8 mouse cellular contexts compared by ENCODE assay signal in the genomic region with DNA sequence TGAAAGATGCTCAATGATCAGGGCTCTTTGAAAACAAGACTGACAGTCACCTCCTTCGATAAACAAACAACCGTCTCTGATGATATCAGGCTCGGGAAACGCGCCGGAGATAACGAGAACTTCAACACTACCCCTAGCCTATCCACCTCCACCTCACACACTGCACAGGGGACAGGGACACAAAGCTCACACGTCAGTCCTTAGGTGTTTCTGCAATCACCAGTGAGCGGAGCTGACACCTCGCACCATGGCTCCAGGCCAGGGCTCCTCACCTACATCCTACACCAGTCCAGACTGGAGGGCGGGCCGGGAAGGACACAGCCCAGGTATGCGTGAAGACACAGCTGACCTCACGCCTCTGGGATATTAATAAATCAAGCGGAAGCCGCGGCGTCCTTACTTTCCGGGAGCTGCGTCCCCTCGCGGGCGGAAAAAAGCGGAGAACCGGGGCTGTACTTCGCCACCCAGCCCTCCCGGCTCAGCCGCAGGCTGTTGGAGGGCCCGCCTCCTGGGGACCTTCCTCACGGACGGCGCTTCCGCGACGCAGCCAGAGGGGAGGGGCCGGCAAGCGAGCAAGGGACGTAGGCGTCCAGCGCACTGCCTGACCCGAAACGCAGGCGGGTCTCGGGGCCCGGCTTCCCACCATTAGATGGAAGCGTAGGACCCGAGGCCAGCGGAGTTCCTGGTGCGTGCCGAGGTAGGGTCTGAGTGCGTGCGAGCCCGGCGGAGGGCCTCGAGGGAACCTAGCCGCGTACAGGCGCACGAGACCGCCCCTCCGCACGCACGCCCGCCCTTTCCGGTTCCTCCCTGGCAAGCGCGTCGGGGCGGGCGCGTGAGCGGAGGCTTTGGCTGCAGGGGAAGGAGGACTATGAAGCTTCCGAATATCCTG. TPM values are rescaled to one million over a fixed set of nuclear protein-coding genes. Genes with fewer than 3 reads are reported as not detected.
A peak's percentile ranks its signal among the peaks of the same experiment; 100 is the strongest.
DNase-seq lines count a peak whose midpoint lies in the region; ATAC-seq and TF ChIP-seq lines count a peak whose summit lies in the region.

A gene (plus strand): TSS at position 430 of the 889 bp plus-strand sequence.
A gene (minus strand): TSS at position 502 of the 889 bp plus-strand sequence.

- TF ChIP-seq POLR2A in cortical plate, adult 2 months (IDR thresholded peaks at IDR 0.05; ENCODE audit: extremely low read depth, insufficient read depth, low read length) = peak; percentile 53; the same call in 1 of the 2 replicates

- TF ChIP-seq CTCF in cortical plate, adult 2 months (IDR thresholded peaks at IDR 0.05; ENCODE audit: extremely low read depth, insufficient read depth, low read length) = no peak

- H3K27ac ChIP-seq in cortical plate, adult 2 months (ENCODE audit: insufficient read depth, low read length) = peak within 1 kb of the TSS; percentile 99

- peak; percentile 90 for DNase-seq in gastrocnemius, adult 8-10 months (ENCODE audit: low spot score in 2 of 2)
- DNase-seq in induced T-regulatory cell, adult 2 months (ENCODE audit: low read depth) = peak; percentile 97
- peak; percentile 82 to 92 for DNase-seq in left cerebral cortex, adult 9 months (ENCODE audit: low spot score in 2 of 2)
- peak; percentile 94 for DNase-seq in right cerebral cortex, postnatal 14 days
- peak; percentile 91 to 92 for DNase-seq in urinary bladder, postnatal 36 days (ENCODE audit: low spot score in 2 of 2)

- H3K4me3 ChIP-seq in cortical plate, adult 2 months (ENCODE audit: insufficient read depth, low read length) = peak within 1 kb of the TSS; percentile 98

- H3K4me1 ChIP-seq in cortical plate, adult 2 months (ENCODE audit: control insufficient read depth, insufficient read depth, low read length) = peaks cover 3% of the 10 kb centered on the region; the same call in 1 of the 2 replicates

- peak; percentile 86 for ATAC-seq in activated CD4-positive, CD25-positive, alpha-beta regulatory T cell, adult 4 months
- ATAC-seq in megakaryocyte progenitor cell, adult 5-6 weeks (replicated peaks; ENCODE audit: poor library complexity) = peak; percentile 92

RNA-seq across cellular contexts. Expression of the first gene that starts in this region (rescaled TPM):
- polyA plus RNA-seq in activated CD4-positive, CD25-positive, alpha-beta regulatory T cell, adult 4 months (2017; shearing (Covaris generic)) = 100 to 1,000 TPM; 135 to 140 TPM
- polyA plus RNA-seq in cortical plate, adult 2 months (2012; rRNA removed) = 147 and 150 TPM in 2 replicates
- total RNA-seq in gastrocnemius, adult 8-10 months (2022) = 10 to 100 TPM; 68.7 to 75.7 (median 73.5) TPM
- total RNA-seq in megakaryocyte progenitor cell, adult 5-6 weeks (2015) = 391 and 416 TPM in 2 replicates
- total RNA-seq in megakaryocyte progenitor cell, adult 5-6 weeks (2017) = 317 and 335 TPM in 2 replicates

RNA-seq across cellular contexts. Expression of the second gene that starts in this region (rescaled TPM):
- polyA plus RNA-seq in activated CD4-positive, CD25-positive, alpha-beta regulatory T cell, adult 4 months (2017; shearing (Covaris generic)) = 10 to 100 TPM; 20.9 to 26.3 TPM
- polyA plus RNA-seq in cortical plate, adult 2 months (2012; rRNA removed) = 12.7 and 13.0 TPM in 2 replicates
- 10 to 100 TPM; 10.0 to 14.6 (median 12.8) TPM for total RNA-seq in gastrocnemius, adult 8-10 months (2022)
- total RNA-seq in megakaryocyte progenitor cell, adult 5-6 weeks (2015) = 30.2 and 33.0 TPM in 2 replicates
- total RNA-seq in megakaryocyte progenitor cell, adult 5-6 weeks (2017) = 34.9 and 38.4 TPM in 2 replicates

Comparison
In these comparisons a context has a peak if more than half of its experiments do, and no peak if none do; other contexts are left out.
1. Peak in every context shown above with its lines: DNase-seq, ATAC-seq, H3K4me3 ChIP-seq and H3K27ac ChIP-seq.
2. RNA of the first gene that starts in this region (total RNA-seq): 317 to 416 TPM in megakaryocyte progenitor cell, adult 5-6 weeks; 68.7 to 75.7 TPM in gastrocnemius, adult 8-10 months; every median in the first group is over 4 times any median in the second.